Mouse (Mus musculus) c-Kit-positive CD71-negative TER-119-negative erythroid progenitor cells, embryonic 14.5 days (primary cell): ENCODE results near the gene St3gal3.

Source experiments
- DNase-seq: peaks from one replicate; pipeline ENCODE4 v3.0.0-alpha.2; 2013; ENCODE audit warnings: low read depth

The St3gal3 gene

GRCm38 (mm10) chr4:117894601-117895000, 240.1 kb downstream of the St3gal3 start:
- DNase-seq = no peak

DNA sequence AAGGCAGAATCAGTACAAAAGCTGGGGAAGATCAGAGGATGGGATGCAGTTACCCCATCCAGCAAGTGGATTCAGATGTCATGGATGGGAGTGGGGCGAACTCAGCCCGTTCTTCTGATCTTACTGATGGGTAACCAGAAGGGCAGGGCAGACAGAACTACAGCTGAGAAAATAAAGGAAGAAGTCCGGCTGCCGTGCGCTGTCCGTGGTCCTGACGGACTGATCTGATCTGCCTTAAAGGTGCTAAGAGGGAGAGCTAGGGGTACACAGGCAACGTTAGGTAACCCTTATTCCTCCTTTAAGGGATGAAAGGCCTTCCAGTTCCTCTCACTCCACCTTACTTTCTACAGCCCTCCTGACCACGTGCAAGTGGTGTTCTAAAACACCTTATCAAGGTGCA, 241.3 kb downstream of the St3gal3 start:
- DNase-seq = peak; percentile 61

DNA sequence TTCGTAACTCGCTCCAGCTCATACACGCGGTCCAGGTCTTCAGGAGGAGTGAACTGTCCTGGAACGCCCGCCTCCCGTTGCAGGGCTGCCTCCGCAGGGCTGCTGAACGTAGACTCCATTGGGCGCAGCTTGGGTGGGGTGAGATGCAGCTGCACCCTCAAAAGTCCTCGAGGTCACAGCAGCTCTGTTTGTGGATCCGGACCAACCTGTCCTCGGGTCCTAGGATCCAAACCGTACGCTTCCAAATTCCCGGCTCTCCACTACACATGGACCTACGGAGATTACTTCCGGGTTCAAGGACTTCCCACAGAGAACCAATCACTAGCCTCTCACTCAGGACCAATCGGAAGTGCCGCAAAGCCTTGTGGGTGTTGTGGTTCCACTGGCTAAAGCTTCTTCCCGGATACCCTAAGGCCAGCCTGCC, 243.0 kb downstream of the St3gal3 start, which contains the start of gene Dph2:
TSS of gene Dph2 (minus strand) at position 295 of the 424 bp plus-strand sequence.
- peak; percentile 78 for DNase-seq

DNA sequence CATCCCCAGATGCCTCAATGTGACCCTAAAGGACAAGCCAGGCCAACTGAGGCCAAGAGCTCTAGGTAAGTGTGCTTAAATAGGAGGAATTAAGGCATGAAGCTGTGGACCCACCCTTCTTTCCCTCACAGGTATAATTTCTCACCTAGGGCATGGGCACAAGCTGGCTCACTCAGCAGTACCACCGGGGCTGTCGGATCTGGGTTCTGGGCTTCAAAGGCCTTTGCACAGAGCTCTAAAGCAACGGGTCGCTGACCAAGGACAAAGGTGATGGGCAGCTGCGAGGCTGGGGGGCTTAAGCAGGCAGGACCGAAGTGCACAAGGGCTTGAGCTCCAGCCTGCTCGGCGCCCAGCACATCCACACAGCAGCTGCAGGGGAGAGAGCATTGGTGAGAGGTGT, 244.0 kb downstream of the St3gal3 start:
- DNase-seq = no peak

GRCm38 (mm10) chr4:117890031-117890430, 244.7 kb downstream of the St3gal3 start:
- DNase-seq = no peak

DNA sequence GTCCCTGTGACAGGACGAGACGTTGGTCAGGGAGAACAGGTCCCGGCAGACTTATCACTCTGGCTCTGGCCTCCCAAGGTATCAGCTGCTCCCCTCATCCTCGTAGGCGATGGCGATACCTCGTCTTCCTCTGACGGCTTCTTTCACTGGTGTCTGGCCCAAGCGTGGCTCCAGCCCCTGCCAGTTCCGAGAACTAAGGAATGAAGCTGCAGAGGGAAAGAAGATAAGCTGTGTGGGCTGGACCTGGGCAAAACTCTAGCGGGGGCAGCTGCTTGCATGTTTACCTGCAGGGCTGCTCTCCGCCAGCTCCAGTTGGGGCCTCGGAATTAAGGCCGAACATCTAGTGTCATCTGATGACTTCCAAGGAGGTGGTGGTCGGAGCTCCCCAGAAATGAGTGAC, 245.2 kb downstream of the St3gal3 start:
- no peak for DNase-seq

DNA sequence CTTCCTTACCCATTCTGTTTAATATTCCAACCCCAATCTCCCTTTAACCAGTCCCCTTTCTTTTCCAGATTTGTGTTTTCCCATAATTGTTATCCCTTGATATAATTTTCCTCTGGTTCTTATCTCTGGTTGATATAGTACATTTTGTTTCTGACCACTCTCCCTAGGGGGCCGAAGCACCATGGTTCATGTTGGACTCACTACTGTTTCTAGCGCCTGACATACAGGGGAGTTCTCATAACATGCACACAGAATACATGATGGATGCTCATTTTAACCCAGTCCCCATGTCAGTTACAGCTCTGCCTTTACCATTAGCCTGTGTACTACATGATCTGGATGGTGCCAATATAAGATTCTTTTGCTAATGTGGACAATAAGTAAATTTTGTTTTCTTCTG, 246.8 kb downstream of the St3gal3 start:
- no peak for DNase-seq

DNA sequence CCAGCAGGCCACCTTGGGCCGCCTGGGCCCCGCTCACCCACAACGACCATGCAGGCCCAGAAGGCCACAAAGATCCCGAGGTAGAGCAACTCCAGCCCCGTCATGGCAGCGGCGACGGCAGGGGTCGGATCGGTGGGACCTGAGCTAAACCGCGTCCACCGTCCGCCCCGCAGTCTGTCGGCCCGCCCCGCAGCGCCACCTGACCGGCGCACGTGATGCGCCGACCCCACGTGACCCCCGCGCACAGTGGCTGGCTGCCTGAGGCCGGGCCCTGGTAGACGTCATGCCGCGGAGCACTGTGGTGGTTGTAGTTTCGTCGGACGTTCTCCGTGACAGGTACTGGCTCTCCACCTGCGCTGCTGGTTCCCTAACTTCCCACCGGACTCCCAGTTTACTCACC, 247.6 kb downstream of the St3gal3 start, which contains the start of gene Atp6v0b:
TSS of gene Atp6v0b (minus strand) at position 201 of the 400 bp plus-strand sequence.
- DNase-seq = peak; percentile 76

DNA sequence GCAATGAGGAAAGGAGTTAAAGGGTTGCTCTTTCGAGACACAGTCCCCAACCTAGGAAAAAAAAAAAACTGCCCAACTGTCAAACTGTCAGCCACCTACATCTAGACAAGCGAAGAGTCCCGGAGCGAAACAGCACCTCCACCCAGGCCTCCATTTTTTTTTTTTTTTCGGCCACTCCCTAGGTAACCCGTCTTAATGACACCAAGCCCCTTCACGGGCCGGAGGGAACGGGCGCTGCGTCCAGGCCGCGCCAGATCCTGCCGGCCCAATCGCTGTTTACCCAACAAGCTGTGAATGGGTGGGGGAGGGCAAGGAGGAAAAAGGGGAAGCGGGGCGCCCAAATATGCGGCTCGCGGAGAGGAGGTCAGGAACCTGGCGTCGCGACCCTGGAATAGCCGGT, 248.1 kb downstream of the St3gal3 start:
- no peak for DNase-seq

DNA sequence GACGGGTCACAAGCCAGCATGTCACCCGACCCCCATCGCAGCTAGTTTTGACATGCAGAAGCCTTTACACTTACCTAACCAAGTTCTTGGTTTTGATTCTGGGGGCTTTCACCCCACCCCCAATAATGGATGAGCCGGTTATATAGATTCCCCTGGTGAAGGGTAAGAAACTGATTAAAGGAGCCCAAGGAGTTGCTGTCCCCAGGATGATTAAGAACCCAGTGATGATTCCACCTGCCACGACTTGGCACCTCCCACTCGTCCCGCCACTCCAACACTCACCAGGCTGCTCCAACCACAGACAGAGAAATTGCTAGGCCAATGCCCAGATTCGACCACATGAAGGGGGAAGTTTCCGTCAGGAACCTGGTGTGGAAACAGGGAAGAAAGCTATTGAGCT, 248.7 kb downstream of the St3gal3 start:
- no peak for DNase-seq

GRCm38 (mm10) chr4:117885093-117885492, 249.6 kb downstream of the St3gal3 start:
- DNase-seq = no peak

GRCm38 (mm10) chr4:117884146-117884545, 250.6 kb downstream of the St3gal3 start:
- DNase-seq = no peak

DNA sequence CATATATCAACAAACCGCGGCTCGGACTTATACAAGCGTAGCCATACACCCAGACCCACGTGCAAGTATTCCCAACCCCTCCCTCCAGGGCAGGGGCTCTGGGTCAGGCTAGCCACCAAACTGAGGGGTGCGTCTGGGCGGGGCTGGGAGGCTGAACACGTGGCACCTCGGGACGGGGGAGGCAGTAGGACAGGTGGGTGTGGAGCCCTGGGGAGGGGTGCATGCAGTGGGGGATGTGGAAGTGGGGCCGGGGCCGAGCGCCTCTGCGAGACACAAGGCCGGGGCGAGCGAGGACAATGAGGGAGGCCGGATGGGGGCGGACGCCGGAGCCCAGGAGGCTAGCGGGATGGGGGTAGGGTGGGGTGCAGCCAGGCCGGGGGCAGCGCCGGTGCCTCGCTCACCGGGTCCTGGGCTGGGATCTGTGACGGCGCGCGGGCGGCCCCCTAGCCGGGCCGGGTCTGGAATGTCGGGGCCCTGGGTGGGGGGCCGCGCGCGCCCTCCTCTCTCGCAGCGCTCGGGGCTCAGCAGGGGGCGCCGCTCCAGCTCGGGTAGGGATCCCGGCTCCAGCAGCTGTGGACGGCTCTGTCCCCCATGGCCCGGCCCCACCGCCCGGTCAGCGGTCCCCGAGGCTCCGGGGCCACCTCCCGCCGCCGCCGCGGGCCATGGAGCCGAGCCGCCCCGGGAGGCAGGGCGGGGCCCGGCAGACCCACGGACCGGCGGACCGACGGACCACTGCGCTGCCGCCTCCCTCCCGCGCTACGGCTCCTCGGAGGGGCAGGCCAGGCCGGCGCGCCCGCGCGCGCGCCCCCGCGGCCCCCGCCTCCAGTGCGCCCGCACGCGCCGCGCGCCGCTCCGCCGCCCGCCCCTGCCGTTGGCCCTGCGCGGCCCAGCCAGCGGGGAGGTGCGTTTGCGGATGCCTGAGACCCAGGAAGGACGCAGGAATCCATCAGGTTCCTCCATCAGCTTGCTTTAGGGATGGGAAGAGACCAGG, 251.7 kb downstream of the St3gal3 start, which contains the start of gene B4galt2:
TSS of gene B4galt2 (minus strand) at position 787 of the 991 bp plus-strand sequence.
- no peak for DNase-seq
